Mouse (Mus musculus) layer of hippocampus, postnatal 10 days (tissue): ENCODE results near the gene Acd. TPM values are rescaled to one million over a fixed set of nuclear protein-coding genes. Genes with fewer than 3 reads are reported as not detected.

Experiments used
- DNase-seq, 2 experiments: peaks; one replicate each; pipeline ENCODE4 v3.0.0; 2021; ENCODE audit warnings: low spot score in 2 of 2
- total RNA-seq, 2 experiments: library from RNA; stranded (reverse); gene quantifications; 2 replicates each; pipeline ENCODE4 v1.2.3; 2021

Gene Acd
- total RNA-seq, 2 experiments from 2014 or later, result 45.4 to 49.4 TPM

GRCm38 (mm10) chr8:105661167-105661566, 39.7 kb downstream of the Acd start:
- DNase-seq, result no peak

GRCm38 (mm10) chr8:105657641-105658040, 43.3 kb downstream of the Acd start:
- DNase-seq, result no peak

- DNase-seq, result no peak
These were observed 52.0 kb downstream of the Acd start for GRCm38 (mm10) chr8:105648929-105649328.

Other genes starting within 250 kb of the Acd start
- 10 to 100 TPM; 34.5 to 40.0 TPM for gene Tppp3, start 229.6 kb downstream of the Acd start, total RNA-seq
- gene Zdhhc1, start 204.2 kb downstream of the Acd start, total RNA-seq, result 10 to 100 TPM; 17.5 to 20.4 TPM
- under 1 TPM in 1 of 2 experiments, not detected in 1; 0.18 TPM for gene Hsd11b2, start 182.3 kb downstream of the Acd start, total RNA-seq
- gene Atp6v0d1, start 135.1 kb downstream of the Acd start, total RNA-seq, result 100 to 1,000 TPM; 298 to 305 TPM
- 10 to 100 TPM; 73.6 to 81.2 TPM for gene Ripor1, start 95.8 kb downstream of the Acd start, total RNA-seq
- gene Ctcf, start 64.5 kb downstream of the Acd start, total RNA-seq, result 10 to 100 TPM; 63.6 to 67.7 TPM
- gene Agrp, start 63.7 kb downstream of the Acd start, total RNA-seq, result not detected
- 10 to 100 TPM; 48.6 to 52.4 TPM for gene Carmil2, start 14.8 kb downstream of the Acd start, total RNA-seq
- 10 to 100 TPM; 38.6 to 39.7 TPM for gene Pard6a, start within 50 bp of the Acd start, total RNA-seq
- gene 4933405L10Rik, start 6.6 kb upstream of the Acd start, total RNA-seq, result not detected
- gene Enkd1, start 7.1 kb upstream of the Acd start, total RNA-seq, result 10 to 100 TPM; 11.3 to 13.2 TPM
- 10 to 100 TPM; 25.2 to 30.7 TPM for gene Gfod2, start 57.6 kb upstream of the Acd start, total RNA-seq
- gene Ranbp10, start 126.2 kb upstream of the Acd start, total RNA-seq, result 10 to 100 TPM; 23.6 to 25.0 TPM
- gene Tsnaxip1, start 126.6 kb upstream of the Acd start, total RNA-seq, result under 1 TPM; 0.33 to 0.53 TPM
- gene Cenpt, start 152.2 kb upstream of the Acd start, total RNA-seq, result 10 to 100 TPM; 23.9 to 25.4 TPM
- gene Thap11, start 154.0 kb upstream of the Acd start, total RNA-seq, result 10 to 100 TPM; 32.1 to 34.2 TPM
- gene Nutf2, start 159.5 kb upstream of the Acd start, total RNA-seq, result 10 to 100 TPM; 23.3 to 42.6 TPM
- gene Edc4, start 179.8 kb upstream of the Acd start, total RNA-seq, result 10 to 100 TPM; 59.5 to 63.9 TPM
- 1 to 10 TPM in 1 of 2 experiments, under 1 TPM in 1; 0.66 to 1.5 TPM for gene Nrn1l, start 192.5 kb upstream of the Acd start, total RNA-seq
- gene Pskh1, start 199.3 kb upstream of the Acd start, total RNA-seq, result 1 to 10 TPM; 8.1 to 8.3 TPM
- gene Ctrl, start 232.8 kb upstream of the Acd start, total RNA-seq, result under 1 TPM; 0.85 to 0.91 TPM
- gene Psmb10, start 237.3 kb upstream of the Acd start, total RNA-seq, result 10 to 100 TPM; 70.2 to 82.5 TPM
- gene Lcat, start 242.3 kb upstream of the Acd start, total RNA-seq, result 10 to 100 TPM; 30.1 to 30.7 TPM